Mouse (Mus musculus) stomach, embryonic 15.5 days (tissue): ENCODE data around the gene Snx11. TPM values are rescaled to one million over a fixed set of nuclear protein-coding genes. Genes with fewer than 3 reads are reported as not detected.
"Not testable (repeated sequence)": the region's sequence is repeated elsewhere in the genome, so short reads cannot be mapped to it uniquely, and the experiment has no call there.

Experiments
- ATAC-seq: fragments of 200-750 bp; cut with Nextera tagmentation; 2 replicates; pipeline ENCODE4 v1.8.0; 2017; ENCODE audit warnings: low read depth, moderate number of reproducible peaks, moderate TSS enrichment; ENCODE audit not compliant: insufficient read depth, low FRiP score
- H3K27ac ChIP-seq: fragments of 300-500 bp; sonication (generic); 2 replicates; pipeline ENCODE4 v1.5.1; 2015; ENCODE audit warnings: mild to moderate bottlenecking, inconsistent platforms
- H3K27me3 ChIP-seq: fragments of 300-500 bp; sonication (generic); replicated peaks from 2 replicates; pipeline ENCODE4 v1.6.1; 2015; ENCODE audit warnings: inconsistent platforms
- H3K36me3 ChIP-seq: fragments of 300-500 bp; sonication (generic); 2 replicates; pipeline ENCODE4 v1.6.1; 2015; ENCODE audit warnings: inconsistent platforms
- H3K4me1 ChIP-seq: fragments of 300-500 bp; sonication (generic); 2 replicates; pipeline ENCODE4 v1.6.1; 2015; ENCODE audit warnings: inconsistent platforms
- H3K4me2 ChIP-seq: fragments of 300-500 bp; sonication (generic); 2 replicates; pipeline ENCODE4 v1.6.1; 2015; ENCODE audit warnings: mild to moderate bottlenecking, inconsistent platforms
- H3K4me3 ChIP-seq: fragments of 300-500 bp; sonication (generic); replicated peaks from 2 replicates; pipeline ENCODE4 v1.5.1; 2015; ENCODE audit warnings: inconsistent platforms
- H3K9ac ChIP-seq: fragments of 300-500 bp; sonication (generic); 2 replicates; pipeline ENCODE4 v1.6.1; 2015; ENCODE audit warnings: inconsistent platforms
- H3K9me3 ChIP-seq: fragments of 300-500 bp; sonication (generic); 2 replicates; pipeline ENCODE4 v1.6.1; 2016; ENCODE audit warnings: inconsistent platforms
- WGBS: fragments of 180-500 bp; shearing (Covaris S2); methylation state at CpG from one replicate; pipeline ENCODE4 v1.1.7; 2015; 5-methylcytosine and 5-hydroxymethylcytosine counted together
- polyA plus RNA-seq: library from polyadenylated mRNA; unstranded; fragments of >200 nt; fragmentation: Nextera tagmentation; extraction: Ambion mirVana; gene quantifications from 2 replicates; pipeline ENCODE4 v1.2.1, GENCODE M21; 2015

Gene Snx11
- polyA plus RNA-seq, 1 experiment from 2014 or later: 16.5 TPM

DNA sequence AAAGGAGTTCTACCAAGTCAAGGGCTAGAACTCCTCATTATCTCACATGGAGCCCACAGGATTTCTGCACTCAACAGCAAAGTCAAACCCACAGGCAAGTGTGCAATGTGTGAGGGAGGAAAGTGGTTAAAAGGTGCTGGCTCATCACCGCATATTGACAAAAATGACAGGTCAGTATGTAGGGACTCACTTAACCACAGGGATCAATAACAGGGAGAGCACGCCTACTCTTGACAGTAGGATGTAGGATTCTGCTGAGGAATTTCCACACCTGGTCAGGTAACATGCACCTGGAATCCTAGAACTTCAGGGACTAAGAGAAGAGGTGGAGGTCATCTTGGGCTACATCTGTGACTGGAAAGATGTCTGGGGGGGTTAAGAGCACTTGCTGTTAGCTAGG, 38.5 kb upstream of the Snx11 start:
- H3K27ac ChIP-seq: no peak overlapping the region

DNA sequence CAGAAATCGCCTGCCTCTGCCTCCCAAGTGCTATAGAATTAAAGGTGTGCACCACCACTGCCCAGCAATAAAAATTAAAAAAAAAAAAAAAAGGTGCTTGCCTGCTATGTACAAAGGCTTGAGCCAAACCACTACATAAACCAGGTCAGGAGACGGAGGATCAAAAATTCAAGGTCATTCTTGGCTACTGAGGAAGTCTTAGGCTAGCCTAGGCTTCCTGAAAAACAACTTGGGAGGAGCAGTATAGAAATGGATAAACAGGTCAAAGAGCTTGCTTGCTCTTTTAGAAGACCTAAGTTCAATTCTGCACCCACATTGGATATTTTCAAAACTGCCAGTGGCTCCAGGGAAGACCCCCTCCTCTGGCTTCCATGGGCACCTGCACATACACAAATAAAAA, 37.1 kb upstream of the Snx11 start:
- no peak for ATAC-seq
- peaks cover 40% of the 10 kb centered on the region for H3K36me3 ChIP-seq

More for the DNA sequence above, 38.5 kb upstream of the Snx11 start:
- H3K4me3 ChIP-seq: no peak overlapping the region
- H3K4me2 ChIP-seq: no peak overlapping the region
- no peaks in the 10 kb centered on the region for H3K9me3 ChIP-seq
- no peaks in the 10 kb centered on the region for H3K27me3 ChIP-seq
- 88% methylated on average over 2 of the region's 2 CpGs for WGBS
- ATAC-seq: no peak
- H3K9ac ChIP-seq: no peak overlapping the region
- no peaks in the 10 kb centered on the region for H3K4me1 ChIP-seq
- H3K36me3 ChIP-seq: peaks cover 44% of the 10 kb centered on the region

GRCm38 (mm10) chr11:96813920-96814319, 36.6 kb upstream of the Snx11 start:
- H3K9ac ChIP-seq: no peak overlapping the region
- no peaks in the 10 kb centered on the region for H3K4me1 ChIP-seq
- no peak overlapping the region for H3K4me2 ChIP-seq
- no peaks in the 10 kb centered on the region for H3K9me3 ChIP-seq
- no peaks in the 10 kb centered on the region for H3K27me3 ChIP-seq
- H3K36me3 ChIP-seq: peaks cover 38% of the 10 kb centered on the region
- H3K4me3 ChIP-seq: no peak overlapping the region
- 86% methylated on average over 5 of the region's 5 CpGs for WGBS
- ATAC-seq: no peak
- H3K27ac ChIP-seq: no peak overlapping the region

More for the DNA sequence above, 37.1 kb upstream of the Snx11 start:
- Histone ChIP-seq H3K4me2 (no peak overlapping the region), H3K9ac (no peak overlapping the region), H3K9me3 (no peaks in the 10 kb centered on the region), H3K4me3 (no peak overlapping the region), H3K27ac (no peak overlapping the region), H3K27me3 (no peaks in the 10 kb centered on the region), H3K4me1 (no peaks in the 10 kb centered on the region)
- WGBS: 81% methylated on average over 2 of the region's 2 CpGs

- H3K27ac ChIP-seq: no peak overlapping the region
- no peak for ATAC-seq
- H3K36me3 ChIP-seq: peaks cover 38% of the 10 kb centered on the region
- no peak overlapping the region for H3K4me3 ChIP-seq
- H3K4me1 ChIP-seq: no peaks in the 10 kb centered on the region
- H3K27me3 ChIP-seq: no peaks in the 10 kb centered on the region
- no peak overlapping the region for H3K9ac ChIP-seq
- no peak overlapping the region for H3K4me2 ChIP-seq
- 77% methylated on average over 4 of the region's 4 CpGs for WGBS
- no peaks in the 10 kb centered on the region for H3K9me3 ChIP-seq
Observed at GRCm38 (mm10) chr11:96813455-96813854, 36.1 kb upstream of the Snx11 start.

DNA sequence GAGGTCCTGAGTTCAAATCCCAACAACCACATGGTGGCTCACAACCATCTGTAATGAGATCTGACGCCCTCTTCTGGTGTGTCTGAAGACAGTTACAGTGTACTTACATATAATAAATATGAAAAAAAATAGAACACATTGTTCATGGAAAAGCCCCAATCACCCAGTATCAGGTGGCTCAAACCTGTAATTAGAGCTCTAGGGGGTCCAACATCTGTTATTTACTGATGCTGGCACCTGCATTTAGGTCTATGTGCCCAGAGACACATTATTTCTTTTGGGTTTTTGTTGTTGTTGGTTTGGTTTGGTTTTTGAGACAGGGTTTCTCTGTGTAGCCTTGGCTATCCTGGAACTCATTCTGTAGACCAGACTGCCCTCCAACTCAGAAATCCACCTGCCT, 33.8 kb upstream of the Snx11 start:
- not testable (repeated sequence) for H3K4me1 ChIP-seq, ATAC-seq, H3K4me3 ChIP-seq, H3K27ac ChIP-seq, H3K4me2 ChIP-seq, H3K9me3 ChIP-seq, H3K9ac ChIP-seq, H3K27me3 ChIP-seq
- WGBS: 94% methylated on average over 1 of the region's 1 CpGs
- peaks cover 38% of the 10 kb centered on the region for H3K36me3 ChIP-seq

GRCm38 (mm10) chr11:96809562-96810235, 32.3 kb upstream of the Snx11 start:
- no peaks in the 10 kb centered on the region for H3K9me3 ChIP-seq
- 88% methylated on average over 6 of the region's 6 CpGs for WGBS
- H3K9ac ChIP-seq: no peak overlapping the region
- H3K27me3 ChIP-seq: no peaks in the 10 kb centered on the region
- no peak overlapping the region for H3K4me3 ChIP-seq
- H3K4me2 ChIP-seq: no peak overlapping the region
- no peak overlapping the region for H3K27ac ChIP-seq
- H3K4me1 ChIP-seq: no peaks in the 10 kb centered on the region
- ATAC-seq: no peak
- H3K36me3 ChIP-seq: peaks cover 36% of the 10 kb centered on the region

- H3K4me3 ChIP-seq: no peak overlapping the region
- H3K9ac ChIP-seq: no peak overlapping the region
- H3K27me3 ChIP-seq: no peaks in the 10 kb centered on the region
- WGBS: 62% methylated on average over 1 of the region's 1 CpGs
- H3K36me3 ChIP-seq: peaks cover 37% of the 10 kb centered on the region
- no peak for ATAC-seq
- no peak overlapping the region for H3K4me2 ChIP-seq
- H3K27ac ChIP-seq: no peak overlapping the region
- H3K4me1 ChIP-seq: no peaks in the 10 kb centered on the region
- H3K9me3 ChIP-seq: no peaks in the 10 kb centered on the region
Observed at GRCm38 (mm10) chr11:96808066-96808465, 30.7 kb upstream of the Snx11 start.

- no peak for ATAC-seq
- Histone ChIP-seq H3K9me3 (no peaks in the 10 kb centered on the region), H3K4me2 (no peak overlapping the region), H3K9ac (no peak overlapping the region), H3K4me3 (no peak overlapping the region), H3K4me1 (no peaks in the 10 kb centered on the region), H3K27ac (no peak overlapping the region), H3K27me3 (no peaks in the 10 kb centered on the region), H3K36me3 (peaks cover 48% of the 10 kb centered on the region)
- WGBS: 90% methylated on average over 5 of the region's 5 CpGs
Observed at GRCm38 (mm10) chr11:96805606-96806005, 28.2 kb upstream of the Snx11 start.

GRCm38 (mm10) chr11:96799511-96799910, 22.2 kb upstream of the Snx11 start:
- Histone ChIP-seq H3K4me2 (no peak overlapping the region), H3K27me3 (no peaks in the 10 kb centered on the region), H3K4me1 (0 out of 2 replicates have a peak, but pooled peaks cover 3% of the 10 kb centered on the region), H3K9ac (no peak overlapping the region), H3K36me3 (peaks cover 31% of the 10 kb centered on the region), H3K27ac (no peak overlapping the region), H3K9me3 (no peaks in the 10 kb centered on the region), H3K4me3 (no peak overlapping the region)
- ATAC-seq: no peak
- WGBS: 87% methylated on average over 2 of the region's 2 CpGs

DNA sequence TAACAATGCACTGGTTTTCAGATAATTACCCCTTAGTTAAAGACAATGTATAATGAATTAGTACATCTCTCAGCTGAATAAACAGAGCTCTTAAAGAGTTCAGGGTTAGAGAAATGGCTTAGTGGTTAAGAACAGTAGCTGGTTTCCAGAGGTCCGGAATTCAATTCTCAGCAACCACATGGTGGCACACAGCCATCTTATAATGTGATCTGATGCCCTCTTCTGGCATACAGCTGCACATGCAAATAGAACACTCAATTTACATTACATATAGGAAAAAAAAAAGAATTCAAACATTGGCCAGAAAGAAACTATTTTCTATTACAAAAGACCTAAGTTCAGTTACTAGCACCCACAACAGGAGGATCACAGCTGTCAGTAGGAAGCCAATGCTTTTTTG, 19.2 kb upstream of the Snx11 start:
- no peak overlapping the region for H3K9ac ChIP-seq
- 72% methylated on average over 1 of the region's 1 CpGs for WGBS
- no peaks in the 10 kb centered on the region for H3K27me3 ChIP-seq
- no peak for ATAC-seq
- H3K4me2 ChIP-seq: no peak overlapping the region
- H3K9me3 ChIP-seq: no peaks in the 10 kb centered on the region
- 0 out of 2 replicates have a peak, but pooled peaks cover 3% of the 10 kb centered on the region for H3K4me1 ChIP-seq
- no peak overlapping the region for H3K4me3 ChIP-seq
- peaks cover 20% of the 10 kb centered on the region; the same call in 1 of the 2 replicates for H3K36me3 ChIP-seq
- no peak overlapping the region for H3K27ac ChIP-seq

GRCm38 (mm10) chr11:96796081-96796480, 18.7 kb upstream of the Snx11 start:
- H3K4me3 ChIP-seq: no peak overlapping the region
- ATAC-seq: no peak
- H3K4me2 ChIP-seq: no peak overlapping the region
- H3K27ac ChIP-seq: no peak overlapping the region
- no peak overlapping the region for H3K9ac ChIP-seq
- H3K36me3 ChIP-seq: peaks cover 17% of the 10 kb centered on the region; the same call in 1 of the 2 replicates
- WGBS: 98% methylated on average over 2 of the region's 2 CpGs
- 0 out of 2 replicates have a peak, but pooled peaks cover 3% of the 10 kb centered on the region for H3K4me1 ChIP-seq
- no peaks in the 10 kb centered on the region for H3K9me3 ChIP-seq
- H3K27me3 ChIP-seq: no peaks in the 10 kb centered on the region

DNA sequence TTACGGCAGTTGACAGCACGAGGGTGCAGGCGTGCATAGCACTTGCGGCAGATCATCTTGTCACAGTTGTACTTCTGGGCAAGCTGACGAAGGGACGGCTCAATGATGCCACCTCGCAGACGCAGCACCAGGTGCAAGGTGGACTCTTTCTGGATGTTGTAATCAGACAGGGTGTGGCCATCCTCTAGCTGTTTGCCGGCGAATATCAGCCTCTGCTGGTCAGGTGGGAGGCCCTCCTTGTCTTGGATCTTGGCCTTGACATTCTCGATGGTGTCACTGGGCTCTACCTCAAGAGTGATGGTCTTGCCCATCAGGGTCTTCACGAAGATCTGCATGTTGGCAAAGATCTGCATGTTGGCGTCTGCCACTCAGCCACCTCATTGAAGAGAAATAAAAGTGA, 18.1 kb upstream of the Snx11 start:
- Histone ChIP-seq H3K4me2 (no peak overlapping the region), H3K9me3 (no peaks in the 10 kb centered on the region), H3K4me1 (0 out of 2 replicates have a peak, but pooled peaks cover 8% of the 10 kb centered on the region), H3K9ac (no peak overlapping the region), H3K27ac (no peak overlapping the region), H3K27me3 (no peaks in the 10 kb centered on the region), H3K4me3 (no peak overlapping the region), H3K36me3 (peaks cover 17% of the 10 kb centered on the region; the same call in 1 of the 2 replicates)
- no peak for ATAC-seq
- WGBS: 89% methylated on average over 13 of the region's 13 CpGs
